Mouse (Mus musculus) hindbrain, embryonic 15.5 days (tissue): Measurements from ENCODE around the gene Cstf1. TPM values are rescaled to one million over a fixed set of nuclear protein-coding genes. Genes with fewer than 3 reads are reported as not detected.
A peak's percentile ranks its signal among the peaks of the same experiment; 100 is the strongest.

ENCODE experiments used
- ATAC-seq: fragments of 200-750 bp; cut with Nextera tagmentation; 2 replicates; pipeline ENCODE4 v1.8.0; 2017; ENCODE audit warnings: low read depth, moderate number of reproducible peaks, moderate TSS enrichment; ENCODE audit not compliant: low FRiP score
- H3K27ac ChIP-seq: fragments of 300-500 bp; sonication (generic); replicated peaks from 2 replicates; pipeline ENCODE4 v1.5.1; 2015; ENCODE audit warnings: mild to moderate bottlenecking, inconsistent platforms
- H3K27me3 ChIP-seq: fragments of 300-500 bp; sonication (generic); 2 replicates; pipeline ENCODE4 v1.6.1; 2015; ENCODE audit warnings: control low read depth, inconsistent platforms
- H3K36me3 ChIP-seq: fragments of 300-500 bp; sonication (generic); 2 replicates; pipeline ENCODE4 v1.6.1; 2015; ENCODE audit warnings: control low read depth, inconsistent platforms
- H3K4me1 ChIP-seq: fragments of 300-500 bp; sonication (generic); replicated peaks from 2 replicates; pipeline ENCODE4 v1.6.1; 2015; ENCODE audit warnings: control low read depth, inconsistent platforms
- H3K4me2 ChIP-seq: fragments of 300-500 bp; sonication (generic); 2 replicates; pipeline ENCODE4 v1.6.1; 2015; ENCODE audit warnings: moderate library complexity, mild to moderate bottlenecking, inconsistent platforms
- H3K4me3 ChIP-seq: fragments of 300-500 bp; sonication (generic); 2 replicates; pipeline ENCODE4 v1.5.1; 2015; ENCODE audit warnings: mild to moderate bottlenecking, inconsistent platforms
- H3K9ac ChIP-seq: fragments of 300-500 bp; sonication (generic); 2 replicates; pipeline ENCODE4 v1.6.1; 2015; ENCODE audit warnings: inconsistent platforms
- H3K9me3 ChIP-seq: fragments of 300-500 bp; sonication (generic); 2 replicates; pipeline ENCODE4 v1.6.1; 2016; ENCODE audit warnings: control low read depth, inconsistent platforms
- WGBS: fragments of 180-500 bp; shearing (Covaris S2); methylation state at CpG from one replicate; pipeline ENCODE4 v1.1.7; 2015; 5-methylcytosine and 5-hydroxymethylcytosine counted together
- polyA plus RNA-seq: library from polyadenylated mRNA; unstranded; fragments of >200 nt; fragmentation: Nextera tagmentation; extraction: Ambion mirVana; gene quantifications from 2 replicates; pipeline ENCODE4 v1.2.1, GENCODE M21; 2015

Cstf1 gene
- polyA plus RNA-seq, result 22.4 and 25.1 TPM in 2 replicates

DNA sequence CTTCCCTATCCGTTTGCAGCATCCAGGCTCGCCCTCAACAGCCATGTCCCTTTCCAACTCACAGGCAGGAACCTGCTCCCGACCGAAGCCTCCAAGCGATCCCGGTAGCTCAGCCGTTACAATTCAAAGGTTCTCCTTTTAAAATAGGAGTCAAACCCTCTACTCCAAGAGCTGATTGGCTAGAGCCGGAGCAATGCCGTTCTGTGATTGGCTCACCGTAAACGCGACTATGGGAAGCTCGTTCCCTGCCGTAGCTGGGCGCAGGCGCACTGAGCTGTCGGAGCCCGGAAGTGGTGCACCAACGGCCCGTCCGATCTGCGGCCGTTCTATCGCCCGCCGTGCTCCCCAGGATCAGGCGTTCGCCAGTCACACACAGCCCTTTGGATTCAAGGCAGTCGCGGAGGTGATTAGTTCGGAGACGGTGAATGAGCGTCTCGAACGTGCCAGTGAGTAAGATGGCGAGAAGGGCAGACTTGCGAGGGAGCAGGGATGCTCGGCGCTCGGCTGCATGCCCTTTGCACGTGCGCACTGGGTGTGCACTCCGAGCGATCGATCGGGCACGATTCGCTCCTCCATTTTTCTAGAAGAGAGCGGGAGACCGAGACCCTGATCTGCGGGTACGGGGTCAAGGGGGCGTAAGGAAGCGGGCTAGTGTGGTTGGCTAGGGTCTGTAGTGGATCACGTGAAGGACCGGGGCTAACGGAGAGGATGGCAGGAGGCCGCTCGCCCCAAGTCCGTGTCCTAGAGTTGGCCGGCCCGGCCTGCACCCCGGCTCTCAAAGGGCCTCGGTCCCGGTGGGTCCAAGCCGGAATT, at the start of gene Cstf1, which contains the start of gene Aurka:
Gene Cstf1 (plus strand): TSS at position 271 of the 813 bp plus-strand sequence.
Gene Aurka (minus strand): TSS at position 125 of the 813 bp plus-strand sequence.
- H3K4me2 ChIP-seq, result peak within 1 kb of the TSS; percentile 78
- H3K4me1 ChIP-seq, result peaks cover 24% of the 10 kb centered on the region
- under 1% methylated on average over 66 of the region's 66 CpGs for WGBS
- no peaks in the 10 kb centered on the region for H3K27me3 ChIP-seq
- H3K4me3 ChIP-seq, result peak within 1 kb of the TSS; percentile 81
- ATAC-seq, result peak; percentile 99
- no peaks in the 10 kb centered on the region for H3K9me3 ChIP-seq
- peaks cover 19% of the 10 kb centered on the region for H3K36me3 ChIP-seq
- peak within 1 kb of the TSS; percentile 85 for H3K9ac ChIP-seq
- H3K27ac ChIP-seq, result peak within 1 kb of the TSS; percentile 92

DNA sequence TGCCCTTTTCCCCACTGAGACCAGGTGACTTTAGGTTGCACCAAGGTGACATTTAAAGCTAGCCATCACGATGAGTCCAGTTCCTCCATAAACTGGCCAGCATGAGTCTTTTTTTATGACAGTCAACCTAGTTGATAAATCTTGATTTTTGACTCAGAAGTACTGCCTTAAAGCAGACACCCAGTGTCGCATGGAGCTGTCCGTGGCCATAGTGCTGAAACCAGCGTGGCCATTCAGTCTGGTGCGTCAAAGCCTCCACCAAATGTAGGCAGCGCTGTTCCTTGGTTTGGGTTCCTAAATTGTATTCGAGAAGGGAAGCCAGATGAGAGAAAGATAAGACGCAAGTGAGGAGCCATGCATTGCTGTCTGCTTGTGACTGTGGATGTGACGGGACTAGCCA, 49.6 kb upstream of the Cstf1 start:
- Histone ChIP-seq H3K4me3 (no peak overlapping the region), H3K9me3 (no peaks in the 10 kb centered on the region), H3K27me3 (no peaks in the 10 kb centered on the region), H3K4me2 (no peak overlapping the region), H3K9ac (no peak overlapping the region), H3K4me1 (no peaks in the 10 kb centered on the region), H3K27ac (no peak overlapping the region), H3K36me3 (no peaks in the 10 kb centered on the region)
- ATAC-seq, result no peak
- WGBS, result 23% methylated on average over 9 of the region's 9 CpGs

DNA sequence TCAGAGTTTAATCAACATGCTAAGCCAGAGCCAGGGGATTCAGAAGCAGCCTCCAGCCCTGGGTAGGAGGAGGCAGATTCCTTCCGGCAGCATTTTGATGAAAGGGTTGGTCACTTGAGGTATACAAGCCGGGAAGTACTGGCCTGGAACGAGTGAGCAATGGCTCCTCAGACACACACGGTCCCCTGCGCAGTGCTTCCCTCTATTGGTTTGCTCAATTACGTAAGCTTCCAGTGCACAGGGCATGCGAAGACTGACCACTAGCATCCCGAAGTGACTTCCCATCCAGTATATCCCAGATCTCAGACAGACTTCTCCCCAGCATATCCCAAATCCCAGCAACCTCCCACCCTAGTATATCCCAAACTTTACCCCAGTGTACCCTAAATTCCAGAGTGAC, 42.2 kb upstream of the Cstf1 start:
- Histone ChIP-seq H3K9ac (no peak overlapping the region), H3K4me1 (no peaks in the 10 kb centered on the region), H3K4me3 (no peak overlapping the region), H3K9me3 (no peaks in the 10 kb centered on the region), H3K4me2 (no peak overlapping the region), H3K36me3 (no peaks in the 10 kb centered on the region), H3K27me3 (0 out of 2 replicates have a peak, but pooled peaks cover 4% of the 10 kb centered on the region), H3K27ac (no peak overlapping the region)
- no peak for ATAC-seq
- 64% methylated on average over 8 of the region's 8 CpGs for WGBS

DNA sequence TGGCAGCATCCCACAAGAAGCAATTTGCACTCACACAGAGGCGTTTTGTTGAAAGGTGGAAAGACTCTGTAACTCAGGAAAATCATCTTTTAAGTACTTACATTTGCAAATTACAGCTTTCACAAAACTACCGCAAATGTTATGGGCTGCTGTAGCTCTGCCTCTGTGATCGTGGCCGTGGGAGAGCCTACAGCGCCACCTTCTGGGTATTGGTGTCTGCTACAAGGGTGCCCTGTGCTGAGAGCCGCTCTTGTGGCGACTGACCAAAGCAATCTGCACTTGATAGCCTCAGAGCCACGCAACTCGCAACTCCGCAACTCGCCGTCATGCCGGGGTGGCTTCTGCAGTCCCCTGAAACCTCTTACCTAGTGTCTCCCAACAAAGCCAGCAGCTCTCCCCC, 41.3 kb upstream of the Cstf1 start:
- WGBS, result 6% methylated on average over 13 of the region's 13 CpGs
- peak overlapping the region; percentile 24; the same call in 1 of the 2 replicates for H3K4me3 ChIP-seq
- peak; percentile 91 for ATAC-seq

DNA sequence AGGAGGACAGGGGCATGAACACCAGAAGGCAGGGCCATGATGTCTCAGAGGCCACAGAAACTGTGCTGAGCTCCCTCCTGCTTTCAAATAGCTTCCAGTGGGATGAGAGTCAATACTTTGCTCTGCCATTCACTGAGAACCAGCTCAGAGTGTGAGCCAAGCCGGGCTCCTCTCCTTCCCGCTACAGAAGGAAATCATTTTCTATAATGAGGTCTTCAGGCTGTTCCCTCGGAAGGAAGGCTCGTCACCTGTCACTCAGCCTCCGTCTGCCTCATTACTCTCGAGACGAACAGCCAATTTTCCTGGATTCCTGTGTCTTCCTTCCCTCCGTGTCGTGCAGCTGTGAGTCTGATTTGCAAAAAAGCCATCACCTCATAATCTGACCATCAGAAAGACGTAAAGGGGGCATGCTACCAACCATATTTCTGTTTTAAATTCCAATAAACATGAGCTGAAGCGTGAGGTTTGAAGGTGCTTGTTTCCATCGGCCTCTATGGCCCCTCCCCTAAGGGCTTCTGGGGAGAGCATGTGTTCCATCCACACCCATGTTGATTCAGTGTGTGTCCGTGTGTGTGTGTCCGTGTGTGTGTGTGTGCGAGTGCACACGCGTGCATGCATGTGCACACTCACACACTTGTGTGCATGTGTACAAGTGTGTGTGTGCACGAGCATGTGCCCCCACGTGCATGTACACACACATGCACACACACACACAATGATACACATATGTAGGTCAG, 32.1 kb upstream of the Cstf1 start:
- WGBS, result 63% methylated on average over 19 of the region's 19 CpGs
- Histone ChIP-seq H3K4me2 (no peak overlapping the region), H3K27ac (peak overlapping the region; percentile 20; the same call in 1 of the 2 replicates), H3K9me3 (no peaks in the 10 kb centered on the region), H3K9ac (no peak overlapping the region), H3K36me3 (no peaks in the 10 kb centered on the region), H3K4me1 (0 out of 2 replicates have a peak, but pooled peaks cover 7% of the 10 kb centered on the region), H3K27me3 (no peaks in the 10 kb centered on the region), H3K4me3 (no peak overlapping the region)
- 0 out of 2 replicates have a peak, but pooled peaks have one; percentile 17 for ATAC-seq

More for the DNA sequence above, 41.3 kb upstream of the Cstf1 start:
- 0 out of 2 replicates have a peak, but pooled peaks cover 4% of the 10 kb centered on the region for H3K27me3 ChIP-seq
- no peaks in the 10 kb centered on the region for H3K9me3 ChIP-seq
- H3K4me1 ChIP-seq, result no peaks in the 10 kb centered on the region
- peak overlapping the region; percentile 54 for H3K4me2 ChIP-seq
- peak overlapping the region; percentile 37; the same call in 1 of the 2 replicates for H3K9ac ChIP-seq
- no peak overlapping the region for H3K27ac ChIP-seq
- no peaks in the 10 kb centered on the region for H3K36me3 ChIP-seq

DNA sequence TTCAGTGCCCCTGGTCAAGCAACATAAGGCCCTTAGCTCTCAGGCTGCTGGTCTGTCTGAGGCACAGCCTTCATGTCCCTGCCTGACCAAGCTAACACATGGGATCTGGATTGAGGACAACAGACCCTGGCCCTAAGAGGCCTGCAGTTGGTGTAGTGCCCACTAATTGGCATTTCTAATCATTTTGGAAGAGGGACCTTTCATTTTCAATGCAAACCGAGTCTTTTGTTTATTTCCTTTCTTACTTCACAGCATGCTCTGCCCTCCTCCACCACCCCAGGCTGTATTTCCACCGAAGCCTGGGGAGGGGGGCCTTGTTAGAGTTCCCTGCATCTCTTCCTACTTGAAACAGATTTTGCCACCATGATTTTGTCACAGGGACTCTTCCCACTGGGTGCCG, 29.5 kb upstream of the Cstf1 start:
- Histone ChIP-seq H3K27me3 (no peaks in the 10 kb centered on the region), H3K4me3 (no peak overlapping the region), H3K9ac (no peak overlapping the region), H3K4me1 (peaks cover 17% of the 10 kb centered on the region), H3K4me2 (no peak overlapping the region), H3K36me3 (no peaks in the 10 kb centered on the region), H3K27ac (no peak overlapping the region), H3K9me3 (no peaks in the 10 kb centered on the region)
- 19% methylated on average over 3 of the region's 3 CpGs for WGBS
- no peak for ATAC-seq

DNA sequence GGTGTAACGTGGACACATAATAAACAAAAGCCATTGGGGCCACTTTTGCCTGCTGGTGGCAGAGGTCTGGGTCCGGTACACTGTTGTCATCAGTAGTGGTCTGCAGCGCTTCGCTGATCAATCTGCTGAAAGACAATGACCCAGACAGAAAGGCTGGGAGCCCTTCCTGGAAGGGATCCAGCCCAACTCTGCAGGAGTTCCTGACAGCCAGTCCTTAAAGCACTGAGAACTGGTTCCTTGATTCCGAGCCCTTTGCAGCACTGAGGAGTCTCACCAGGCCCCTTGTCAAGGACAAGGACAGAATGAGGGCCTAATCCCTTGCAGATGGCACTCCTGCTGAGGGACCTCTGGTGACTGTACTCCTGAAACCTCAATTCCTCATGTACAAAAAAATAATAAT, 28.9 kb upstream of the Cstf1 start:
- Histone ChIP-seq H3K9ac (no peak overlapping the region), H3K27ac (no peak overlapping the region), H3K4me3 (no peak overlapping the region), H3K9me3 (no peaks in the 10 kb centered on the region), H3K4me2 (no peak overlapping the region), H3K4me1 (peaks cover 24% of the 10 kb centered on the region), H3K27me3 (no peaks in the 10 kb centered on the region), H3K36me3 (no peaks in the 10 kb centered on the region)
- ATAC-seq, result no peak
- WGBS, result 19% methylated on average over 5 of the region's 5 CpGs

DNA sequence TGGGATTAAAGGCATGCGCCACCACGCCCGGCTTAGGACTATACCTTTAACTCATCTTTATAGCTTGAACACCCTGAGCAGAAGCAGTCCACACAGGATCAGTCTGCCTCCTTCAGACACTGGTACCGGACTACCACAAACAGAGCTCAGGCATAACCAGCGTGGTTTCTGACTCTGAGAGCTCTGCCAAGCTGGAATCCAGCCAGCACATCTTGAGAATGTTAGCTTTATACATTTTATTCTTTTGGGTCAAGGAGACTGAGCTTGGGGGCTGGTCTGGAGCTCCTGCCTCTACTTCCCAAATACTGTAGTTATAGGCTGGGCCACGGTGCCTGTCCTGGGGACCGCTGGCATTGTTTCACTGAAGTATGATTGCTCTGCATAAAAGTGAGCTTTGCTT, 26.7 kb upstream of the Cstf1 start:
- no peaks in the 10 kb centered on the region for H3K36me3 ChIP-seq
- WGBS, result 85% methylated on average over 7 of the region's 7 CpGs
- H3K4me2 ChIP-seq, result no peak overlapping the region
- no peaks in the 10 kb centered on the region for H3K9me3 ChIP-seq
- no peak overlapping the region for H3K9ac ChIP-seq
- H3K4me1 ChIP-seq, result peaks cover 31% of the 10 kb centered on the region
- H3K27me3 ChIP-seq, result no peaks in the 10 kb centered on the region
- ATAC-seq, result no peak
- H3K4me3 ChIP-seq, result no peak overlapping the region
- no peak overlapping the region for H3K27ac ChIP-seq

DNA sequence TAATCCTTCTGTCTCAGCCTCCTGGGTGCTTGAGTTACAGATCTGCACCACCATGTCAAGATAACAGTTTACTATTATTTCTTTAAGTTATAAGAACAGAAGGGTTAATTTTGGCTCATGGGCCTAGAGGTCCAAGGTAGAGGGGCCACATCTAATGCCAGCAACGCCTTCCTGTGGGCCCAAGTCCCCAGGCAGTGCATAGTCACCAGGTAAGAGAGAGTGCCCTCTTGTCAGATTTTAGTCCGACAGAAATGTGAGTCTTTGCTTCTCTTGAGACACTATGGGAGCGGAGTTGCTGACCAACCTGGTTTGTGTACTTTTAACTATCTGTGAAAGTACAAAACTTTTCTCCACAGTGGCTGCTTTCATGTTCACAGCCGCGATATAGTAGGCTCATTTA, 25.8 kb upstream of the Cstf1 start:
- H3K4me1 ChIP-seq, result peaks cover 35% of the 10 kb centered on the region
- 42% methylated on average over 5 of the region's 5 CpGs for WGBS
- H3K27ac ChIP-seq, result peak overlapping the region; percentile 18
- no peaks in the 10 kb centered on the region for H3K27me3 ChIP-seq
- H3K9ac ChIP-seq, result no peak overlapping the region
- H3K36me3 ChIP-seq, result no peaks in the 10 kb centered on the region
- H3K4me2 ChIP-seq, result peak overlapping the region; percentile 97
- peak overlapping the region; percentile 57 for H3K4me3 ChIP-seq
- no peaks in the 10 kb centered on the region for H3K9me3 ChIP-seq
- ATAC-seq, result 0 out of 2 replicates have a peak, but pooled peaks have one; percentile 5

DNA sequence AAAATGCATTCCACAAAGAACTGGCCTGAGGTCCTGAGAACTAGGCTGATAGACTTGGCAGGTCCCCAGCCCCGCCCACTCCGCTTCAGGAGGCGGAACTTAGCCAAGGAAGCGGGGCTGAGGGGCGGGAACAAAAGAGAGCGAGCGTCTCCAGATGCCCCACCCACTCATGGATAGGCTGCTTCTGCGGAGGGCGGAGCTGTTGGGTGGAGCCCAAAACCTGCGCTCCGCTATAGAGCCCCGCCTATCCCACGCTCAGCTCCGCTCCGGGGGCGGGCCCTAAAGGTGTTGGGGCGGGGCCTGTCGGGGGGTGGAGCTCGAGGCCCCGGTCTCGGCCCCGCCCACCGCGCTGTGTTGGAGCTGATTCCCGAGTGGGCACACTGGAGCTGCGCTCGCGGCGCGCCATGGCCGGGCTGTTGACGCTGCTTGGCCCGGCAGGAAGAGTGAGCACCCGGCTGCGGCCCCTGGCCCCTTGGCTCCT, 25.2 kb upstream of the Cstf1 start, which contains the start of gene Fam210b:
Gene Fam210b (plus strand): TSS at position 308 of the 481 bp plus-strand sequence.
- under 1% methylated on average over 35 of the region's 35 CpGs for WGBS
- Histone ChIP-seq H3K9me3 (no peaks in the 10 kb centered on the region), H3K4me1 (peaks cover 35% of the 10 kb centered on the region), H3K36me3 (no peaks in the 10 kb centered on the region), H3K9ac (peak within 1 kb of the TSS; percentile 58), H3K27ac (peak within 1 kb of the TSS; percentile 57), H3K4me2 (peak within 1 kb of the TSS; percentile 97), H3K27me3 (no peaks in the 10 kb centered on the region), H3K4me3 (peak within 1 kb of the TSS; percentile 57)
- ATAC-seq, result peak; percentile 96

DNA sequence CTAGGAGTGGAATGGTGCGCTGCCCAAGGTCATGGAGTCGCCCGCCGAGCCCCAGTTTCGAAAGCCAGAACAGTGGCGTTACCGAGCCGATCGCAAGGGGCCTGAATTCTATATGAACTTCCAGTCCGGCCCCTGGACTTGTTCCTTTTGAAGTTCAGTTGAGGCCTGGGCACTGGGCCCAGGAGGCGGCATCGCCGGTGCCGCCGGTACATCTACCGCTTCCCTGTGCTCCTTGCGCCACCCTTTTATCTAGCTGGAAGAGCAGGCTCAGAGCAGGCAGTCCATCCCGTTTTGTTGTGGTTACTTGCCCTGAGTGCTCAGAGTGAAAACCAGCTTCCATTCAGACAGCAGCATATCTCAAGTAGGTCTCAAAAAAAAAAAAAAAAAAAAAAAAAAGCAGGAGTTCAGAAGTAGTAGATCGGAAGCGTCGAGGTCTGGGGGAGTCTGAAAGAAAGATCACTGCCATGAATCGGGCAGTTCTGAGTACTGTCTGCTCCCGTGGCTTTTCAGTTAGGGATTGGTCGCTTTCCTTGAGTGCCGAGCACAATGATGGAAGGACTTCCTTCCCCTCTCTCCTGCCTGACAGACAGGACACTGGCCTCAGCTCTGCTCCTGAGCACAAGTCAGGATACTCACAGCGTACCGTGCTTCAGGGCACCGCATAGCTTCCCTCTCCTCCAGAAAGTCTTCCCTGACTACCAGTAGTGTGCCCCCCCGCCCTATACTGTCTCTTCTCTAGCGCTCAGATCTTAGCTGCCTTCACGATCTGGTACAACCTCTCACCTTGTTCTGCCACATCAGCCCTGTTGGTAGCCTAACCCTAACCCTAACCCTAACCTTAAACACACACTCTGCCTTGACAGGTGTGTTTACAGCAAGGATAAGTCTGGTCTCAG, 24.2 kb upstream of the Cstf1 start:
- Histone ChIP-seq H3K36me3 (no peaks in the 10 kb centered on the region), H3K4me2 (peak overlapping the region; percentile 97), H3K27me3 (no peaks in the 10 kb centered on the region), H3K4me3 (peak overlapping the region; percentile 57), H3K9me3 (no peaks in the 10 kb centered on the region), H3K27ac (no peak overlapping the region), H3K9ac (peak overlapping the region; percentile 58), H3K4me1 (peaks cover 35% of the 10 kb centered on the region)
- WGBS, result 10% methylated on average over 31 of the region's 31 CpGs
- peak; percentile 7; the same call in 1 of the 2 replicates for ATAC-seq
